Comparison of ENCODE assay signal across 8 mouse cellular contexts in the genomic region with DNA sequence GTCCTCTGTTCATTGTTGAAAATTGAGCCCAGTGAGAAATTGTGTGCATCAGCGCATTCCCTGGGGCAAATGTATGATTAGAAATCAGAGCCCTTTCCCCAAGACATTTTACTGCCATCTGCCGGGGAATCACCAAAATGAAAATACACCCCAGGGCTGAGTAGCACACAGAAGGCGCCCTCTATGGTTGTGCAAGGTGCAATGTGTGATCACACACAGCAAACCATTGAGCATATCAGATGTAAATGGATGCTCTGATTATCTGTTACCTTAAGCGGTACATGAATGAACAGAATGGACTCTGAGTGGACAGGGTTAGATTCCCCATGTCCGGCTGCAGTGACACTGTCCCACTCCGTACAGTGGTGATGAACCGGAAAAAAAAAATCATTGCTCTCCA.
DNase-seq lines count a peak whose midpoint lies in the region; ATAC-seq lines count a peak whose summit lies in the region.

No protein-coding gene starts in this region.

- H3K36me3 ChIP-seq in limb, embryonic 11.5 days (ENCODE audit: control insufficient read depth, insufficient read depth, low read length): no peaks in the 10 kb centered on the region
- no peaks in the 10 kb centered on the region for H3K36me3 ChIP-seq in limb, embryonic 10.5 days

- no peaks in the 10 kb centered on the region for H3K27me3 ChIP-seq in limb, embryonic 11.5 days (ENCODE audit: control insufficient read depth, insufficient read depth, low read length)
- peaks cover 25% of the 10 kb centered on the region; the same call in 1 of the 2 replicates for H3K27me3 ChIP-seq in limb, embryonic 10.5 days (ENCODE audit: low read depth, poor library complexity, severe bottlenecking)

- DNase-seq in limb, embryonic 11.5 days (ENCODE audit: low spot score): peak; percentile 29
- no peak for DNase-seq in limb, embryonic 10.5 days (ENCODE audit: low spot score)
- DNase-seq in adrenal gland, postnatal 25 days: peak; percentile 18
- peak; percentile 8 to 15 for DNase-seq in frontal cortex, postnatal 14 days (ENCODE audit: low spot score in 2 of 2)
- DNase-seq in left cerebral cortex, adult 18-20 months (ENCODE audit: low spot score in 2 of 2): peak; percentile 21 to 34
- DNase-seq in right cerebral cortex, postnatal 10 days (ENCODE audit: low spot score in 2 of 2): peak; percentile 23 to 44
- no peak for DNase-seq in T-cell, adult 2 months (ENCODE audit: low spot score)
- DNase-seq in gastrocnemius, adult 8-10 months (ENCODE audit: low spot score in 2 of 2): no peak

- no peak for ATAC-seq in limb, embryonic 11.5 days (ENCODE audit: insufficient number of reproducible peaks, low FRiP score, low TSS enrichment, low read depth)

- no peak overlapping the region for H3K4me3 ChIP-seq in limb, embryonic 11.5 days (ENCODE audit: low read depth, low read length)
- H3K4me3 ChIP-seq in limb, embryonic 10.5 days: no peak overlapping the region

- no peaks in the 10 kb centered on the region for H3K9me3 ChIP-seq in limb, embryonic 11.5 days (ENCODE audit: control insufficient read depth, low read length)
- no peaks in the 10 kb centered on the region for H3K9me3 ChIP-seq in limb, embryonic 10.5 days (replicated peaks)

- H3K27ac ChIP-seq in limb, embryonic 11.5 days (replicated peaks; ENCODE audit: low read depth, low read length): no peak overlapping the region
- H3K27ac ChIP-seq in limb, embryonic 10.5 days: no peak overlapping the region

- WGBS in limb, embryonic 11.5 days: 74% methylated on average over 7 of the region's 7 CpGs
- WGBS in limb, embryonic 10.5 days: 80% methylated on average over 7 of the region's 7 CpGs

- H3K9ac ChIP-seq in limb, embryonic 11.5 days (ENCODE audit: low read length): no peak overlapping the region

- no peak overlapping the region for H3K4me2 ChIP-seq in limb, embryonic 11.5 days (ENCODE audit: low read depth, severe bottlenecking)

- no peaks in the 10 kb centered on the region; the same call in 1 of the 2 replicates for H3K4me1 ChIP-seq in limb, embryonic 11.5 days (ENCODE audit: control insufficient read depth, insufficient read depth, low read length)
- peaks cover 12% of the 10 kb centered on the region for H3K4me1 ChIP-seq in limb, embryonic 10.5 days

Comparison
In these comparisons a context has a peak if more than half of its experiments do, and no peak if none do; other contexts are left out.
1. DNase-seq: peak in limb, embryonic 11.5 days (single experiment), adrenal gland, postnatal 25 days (single experiment), frontal cortex, postnatal 14 days (2 of 2), left cerebral cortex, adult 18-20 months (2 of 2) and right cerebral cortex, postnatal 10 days (2 of 2); none in limb, embryonic 10.5 days (single experiment), T-cell, adult 2 months (single experiment) and gastrocnemius, adult 8-10 months (0 of 2).